Mouse (Mus musculus): ENCODE data around the gene Gpr152. TPM values are rescaled to one million over a fixed set of nuclear protein-coding genes. Genes with fewer than 3 reads are reported as not detected.
"Not testable (repeated sequence)": the region's sequence is repeated elsewhere in the genome, so short reads cannot be mapped to it uniquely, and the experiment has no call there.

Gpr152 gene
- total and polyA plus RNA-seq, 3 experiments = 0.03 TPM; not detected in 2

- no peaks in the 10 kb centered on the region for H3K4me1 ChIP-seq (ENCODE audit: control insufficient read depth in 1 of 2, insufficient read depth in 2 of 2, low read length in 2 of 2)
- no peak for DNase-seq (ENCODE audit: low read depth, low spot score)
- H3K27ac ChIP-seq (ENCODE audit: control insufficient read depth, low read depth, low read length) = no peak overlapping the region
- H3K4me3 ChIP-seq (ENCODE audit: control insufficient read depth in 1 of 2, insufficient read depth in 1 of 2, low read depth in 2 of 2, low read length in 2 of 2) = no peak overlapping the region
- H3K9ac ChIP-seq (ENCODE audit: control insufficient read depth, low read depth, low read length, poor library complexity, severe bottlenecking) = no peak overlapping the region
- H3K27me3 ChIP-seq (ENCODE audit: control insufficient read depth in 1 of 2, insufficient read depth in 2 of 2, low read length in 2 of 2) = no peaks in the 10 kb centered on the region
- H3K9me3 ChIP-seq (replicated peaks; ENCODE audit: insufficient read depth, low read length) = no peaks in the 10 kb centered on the region
- TF ChIP-seq CTCF (IDR thresholded peaks at IDR 0.05 in 2 of 3, conservative IDR thresholded peaks at IDR 0.05 in 1 of 3; ENCODE audit: control insufficient read depth in 1 of 3, insufficient read depth in 1 of 3, low read depth in 2 of 3, low read length in 3 of 3, poor library complexity in 1 of 3, severe bottlenecking in 1 of 3) (peak in 2 of 3 experiments; percentile 29 to 34; a peak in 3 of 6 replicates), MAFK (IDR thresholded peaks at IDR 0.05; ENCODE audit: borderline replicate concordance, low read depth, low read length) (no peak)
- no peaks in the 10 kb centered on the region; a peak in 1 of 4 replicates for H3K36me3 ChIP-seq (ENCODE audit: control insufficient read depth in 1 of 2, insufficient read depth in 2 of 2, low read length in 2 of 2)
- no peaks in the 10 kb centered on the region for H3K79me2 ChIP-seq (ENCODE audit: control insufficient read depth, insufficient read depth, low read length, poor library complexity)
These were observed 7.8 kb upstream of the Gpr152 start for GRCm38 (mm10) chr19:4131768-4132167.

DNA sequence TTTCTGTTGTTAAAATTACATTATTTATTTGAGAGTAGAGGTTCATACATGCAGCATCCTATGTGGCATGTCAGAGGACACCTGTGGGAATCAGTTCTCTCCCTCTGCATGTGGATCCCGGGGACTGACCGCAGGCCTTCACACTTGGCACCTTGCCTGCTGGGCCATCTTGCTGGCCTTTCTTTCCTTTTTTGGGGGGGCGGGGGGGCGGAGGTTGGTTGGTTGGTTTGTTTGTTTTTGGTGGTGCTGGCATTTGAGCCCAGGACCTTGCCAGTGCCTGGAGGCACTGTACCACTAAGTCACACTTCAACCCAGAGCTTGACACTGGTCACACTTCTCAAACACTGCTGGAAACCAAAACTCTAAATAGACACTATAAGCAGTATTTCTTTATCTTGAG is 5.2 kb upstream of the Gpr152 start:
- Histone ChIP-seq H3K9me3 (replicated peaks; ENCODE audit: insufficient read depth, low read length) (no peaks in the 10 kb centered on the region), H3K9ac (ENCODE audit: control insufficient read depth, low read depth, low read length, poor library complexity, severe bottlenecking) (no peak overlapping the region), H3K27ac (ENCODE audit: control insufficient read depth, low read depth, low read length) (no peak overlapping the region), H3K36me3 (ENCODE audit: control insufficient read depth in 1 of 2, insufficient read depth in 2 of 2, low read length in 2 of 2) (no peaks in the 10 kb centered on the region; a peak in 1 of 4 replicates), H3K79me2 (ENCODE audit: control insufficient read depth, insufficient read depth, low read length, poor library complexity) (no peaks in the 10 kb centered on the region), H3K4me1 (ENCODE audit: control insufficient read depth in 1 of 2, insufficient read depth in 2 of 2, low read length in 2 of 2) (no peaks in the 10 kb centered on the region), H3K27me3 (ENCODE audit: control insufficient read depth in 1 of 2, insufficient read depth in 2 of 2, low read length in 2 of 2) (no peaks in the 10 kb centered on the region), H3K4me3 (ENCODE audit: control insufficient read depth in 1 of 2, insufficient read depth in 1 of 2, low read depth in 2 of 2, low read length in 2 of 2) (no peak overlapping the region)
- no peak for DNase-seq (ENCODE audit: low read depth, low spot score)
- no peak for TF ChIP-seq BHLHE40 (IDR thresholded peaks at IDR 0.05; ENCODE audit: borderline replicate concordance, low read depth, low read length)
- TF ChIP-seq POLR2AphosphoS2 (IDR thresholded peaks at IDR 0.05; ENCODE audit: low read length) = no peak
- no peak for TF ChIP-seq CHD2 (IDR thresholded peaks at IDR 0.05; ENCODE audit: low read length)
- TF ChIP-seq POLR2A (IDR thresholded peaks at IDR 0.05; ENCODE audit: control insufficient read depth in 1 of 2, insufficient read depth in 1 of 2, low read depth in 1 of 2, low read length in 2 of 2, poor library complexity in 1 of 2) = no peak
- no peak for TF ChIP-seq E2F4 (IDR thresholded peaks at IDR 0.05; ENCODE audit: borderline replicate concordance, low read depth, low read length)
- no peak for TF ChIP-seq USF2 (IDR thresholded peaks at IDR 0.05; ENCODE audit: borderline replicate concordance in 1 of 2, insufficient read depth in 1 of 2, low read depth in 1 of 2, low read length in 2 of 2)
- no peak for TF ChIP-seq MAFK (IDR thresholded peaks at IDR 0.05; ENCODE audit: borderline replicate concordance, low read depth, low read length)
- no peak for TF ChIP-seq CTCF (IDR thresholded peaks at IDR 0.05 in 2 of 3, conservative IDR thresholded peaks at IDR 0.05 in 1 of 3; ENCODE audit: control insufficient read depth in 1 of 3, insufficient read depth in 1 of 3, low read depth in 2 of 3, low read length in 3 of 3, poor library complexity in 1 of 3, severe bottlenecking in 1 of 3)
- TF ChIP-seq ELF1 (IDR thresholded peaks at IDR 0.05; ENCODE audit: low read depth, low read length) = no peak
- TF ChIP-seq JUND (IDR thresholded peaks at IDR 0.05; ENCODE audit: low read depth, low read length) = no peak

DNA sequence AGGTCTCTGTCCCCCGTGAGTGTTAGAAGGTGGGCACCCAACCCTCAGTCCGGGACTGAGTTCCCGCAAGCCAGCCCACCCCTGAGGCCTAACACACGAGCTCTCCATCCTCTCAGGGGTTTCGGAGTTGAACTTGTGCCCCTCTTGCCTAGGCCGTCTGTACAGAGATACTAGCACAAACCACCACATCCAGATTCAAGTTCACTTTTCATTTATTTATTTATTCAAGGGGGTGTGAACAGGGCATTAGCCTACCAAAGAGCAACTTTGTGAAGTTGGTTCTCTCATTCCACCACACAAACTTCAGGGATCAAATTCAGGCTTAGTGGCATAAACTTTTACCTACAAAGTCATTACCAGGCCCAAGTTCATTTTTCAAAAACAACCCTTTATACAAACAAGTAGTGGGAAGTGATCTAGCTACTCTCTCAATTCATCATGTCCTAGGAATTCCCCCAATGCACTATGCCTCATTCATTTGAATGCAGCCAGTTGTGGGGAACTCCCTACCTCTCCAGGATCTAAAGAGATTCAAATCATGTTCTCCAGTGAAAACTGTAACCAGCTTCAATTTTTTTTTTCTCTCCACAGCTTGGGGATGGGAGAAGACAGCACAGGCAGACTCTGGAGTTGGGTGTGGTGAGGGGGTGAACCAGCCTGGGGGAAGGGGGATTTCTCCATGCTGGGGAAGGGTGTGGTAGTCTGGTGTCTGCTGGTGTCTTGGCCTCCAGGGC is 4.2 kb upstream of the Gpr152 start:
- not testable (repeated sequence) for H3K4me3 ChIP-seq (ENCODE audit: control insufficient read depth in 1 of 2, insufficient read depth in 1 of 2, low read depth in 2 of 2, low read length in 2 of 2); H3K9ac ChIP-seq (ENCODE audit: control insufficient read depth, low read depth, low read length, poor library complexity, severe bottlenecking); H3K4me1 ChIP-seq (ENCODE audit: control insufficient read depth in 1 of 2, insufficient read depth in 2 of 2, low read length in 2 of 2); H3K36me3 ChIP-seq (ENCODE audit: control insufficient read depth in 1 of 2, insufficient read depth in 2 of 2, low read length in 2 of 2); H3K27ac ChIP-seq (ENCODE audit: control insufficient read depth, low read depth, low read length); DNase-seq (ENCODE audit: low read depth, low spot score); H3K9me3 ChIP-seq (replicated peaks; ENCODE audit: insufficient read depth, low read length); H3K27me3 ChIP-seq (ENCODE audit: control insufficient read depth in 1 of 2, insufficient read depth in 2 of 2, low read length in 2 of 2); H3K79me2 ChIP-seq (ENCODE audit: control insufficient read depth, insufficient read depth, low read length, poor library complexity)

Measured in MEL (cell line).